Mouse (Mus musculus): ENCODE data around the gene Rabl6. TPM values are rescaled to one million over a fixed set of nuclear protein-coding genes. Genes with fewer than 3 reads are reported as not detected.

Rabl6 gene
- polyA plus RNA-seq, 1 experiment from 2014 or later, result 53.3 TPM

DNA sequence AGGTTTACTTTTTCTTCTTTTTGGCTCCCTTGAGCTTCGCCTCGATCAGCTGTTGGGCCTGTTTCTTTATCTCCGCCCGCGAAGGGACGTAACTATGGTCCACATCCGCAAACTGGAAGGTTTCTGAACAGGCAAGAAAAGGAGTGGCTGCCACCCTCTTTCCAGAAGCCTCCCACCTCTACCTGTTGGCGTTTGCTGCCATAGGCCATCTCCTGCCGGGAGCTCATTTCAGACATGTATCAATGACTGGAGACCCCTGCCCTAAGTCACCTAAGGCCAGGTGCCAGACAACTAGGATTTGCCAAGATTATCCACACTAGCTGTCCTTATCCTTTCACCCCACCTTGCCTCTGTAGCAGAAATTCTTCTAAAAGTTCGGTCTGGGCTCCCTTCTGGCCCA lies 350 bp upstream of the Rabl6 start:
- WGBS, result 69% methylated on average over 10 of the region's 10 CpGs
- no peaks in the 10 kb centered on the region for H3K36me3 ChIP-seq (ENCODE audit: control insufficient read depth, insufficient read depth, low read length)
- peak overlapping the region; percentile 96 for H3K9ac ChIP-seq (ENCODE audit: low read depth, low read length)
- H3K4me3 ChIP-seq (ENCODE audit: low read depth, low read length), result peak overlapping the region; percentile 96
- peaks cover 7% of the 10 kb centered on the region; the same call in 1 of the 2 replicates for H3K27me3 ChIP-seq (ENCODE audit: control insufficient read depth, insufficient read depth, low read length)
- H3K27ac ChIP-seq (ENCODE audit: low read depth, low read length), result no peak overlapping the region
- no peak for DNase-seq (ENCODE audit: low spot score)
- H3K4me2 ChIP-seq (replicated peaks; ENCODE audit: low read depth, low read length), result peak overlapping the region; percentile 64
- peaks cover 3% of the 10 kb centered on the region; the same call in 1 of the 2 replicates for H3K4me1 ChIP-seq (replicated peaks; ENCODE audit: control insufficient read depth, insufficient read depth, low read length)
- H3K9me3 ChIP-seq (ENCODE audit: control insufficient read depth, low read length), result no peaks in the 10 kb centered on the region
- ATAC-seq (ENCODE audit: low FRiP score), result no peak; the same call in 1 of the 2 replicates

DNA sequence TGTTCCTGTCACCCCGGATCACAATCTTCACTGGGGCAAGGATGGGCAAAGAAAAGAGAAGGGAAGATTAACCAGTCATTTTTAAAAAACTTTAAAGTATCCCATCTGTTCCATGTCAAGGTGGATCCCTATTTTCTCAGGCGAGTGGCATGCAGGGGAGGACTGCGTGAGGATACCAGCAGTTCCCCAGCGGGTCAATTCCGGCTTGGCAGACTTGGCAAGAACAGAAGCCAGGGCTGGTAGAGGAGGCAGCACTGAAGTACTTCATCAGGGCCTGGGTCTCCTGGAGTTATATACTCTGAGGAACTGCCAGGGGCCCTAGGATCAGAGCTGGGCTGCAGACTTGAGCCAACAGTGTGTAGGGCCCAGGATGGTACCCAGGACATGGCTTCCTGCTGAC lies 5.8 kb downstream of the Rabl6 start:
- no peak overlapping the region for H3K9ac ChIP-seq (ENCODE audit: low read depth, low read length)
- WGBS, result 94% methylated on average over 5 of the region's 5 CpGs

DNA sequence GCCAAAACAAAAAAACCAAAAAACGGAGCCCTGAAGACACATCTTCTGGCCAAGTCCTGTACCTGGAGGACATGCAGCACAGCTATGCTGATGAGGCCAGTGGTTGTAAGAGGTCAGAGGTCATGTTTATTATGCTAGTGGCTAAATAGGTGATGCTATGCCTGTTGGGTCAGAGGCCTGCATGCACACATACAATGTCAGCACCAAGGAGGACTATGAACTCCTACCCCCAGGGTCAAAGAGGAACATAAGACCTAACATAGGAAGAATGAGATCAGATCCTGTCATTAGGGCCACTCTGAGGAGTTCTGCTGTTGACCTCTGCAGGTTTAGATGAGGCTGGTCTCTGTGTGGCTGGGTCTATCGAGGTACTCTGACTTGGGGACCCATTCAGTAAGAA lies 8.3 kb downstream of the Rabl6 start:
- no peak overlapping the region for H3K27ac ChIP-seq (ENCODE audit: low read depth, low read length)
- no peaks in the 10 kb centered on the region for H3K4me1 ChIP-seq (replicated peaks; ENCODE audit: control insufficient read depth, insufficient read depth, low read length)
- WGBS, result 93% methylated on average over 2 of the region's 2 CpGs
- ATAC-seq (ENCODE audit: low FRiP score) (no peak), DNase-seq (ENCODE audit: low spot score) (no peak)
- H3K9me3 ChIP-seq (ENCODE audit: control insufficient read depth, low read length), result no peaks in the 10 kb centered on the region
- H3K4me2 ChIP-seq (replicated peaks; ENCODE audit: low read depth, low read length), result no peak overlapping the region
- H3K36me3 ChIP-seq (ENCODE audit: control insufficient read depth, insufficient read depth, low read length), result peaks cover 15% of the 10 kb centered on the region; the same call in 1 of the 2 replicates
- no peak overlapping the region for H3K9ac ChIP-seq (ENCODE audit: low read depth, low read length)
- no peak overlapping the region for H3K4me3 ChIP-seq (ENCODE audit: low read depth, low read length)
- no peaks in the 10 kb centered on the region for H3K27me3 ChIP-seq (ENCODE audit: control insufficient read depth, insufficient read depth, low read length)

More for the DNA sequence above, 5.8 kb downstream of the Rabl6 start:
- Histone ChIP-seq H3K4me3 (ENCODE audit: low read depth, low read length) (no peak overlapping the region), H3K27ac (ENCODE audit: low read depth, low read length) (no peak overlapping the region), H3K4me1 (replicated peaks; ENCODE audit: control insufficient read depth, insufficient read depth, low read length) (peaks cover 3% of the 10 kb centered on the region; the same call in 1 of the 2 replicates), H3K36me3 (ENCODE audit: control insufficient read depth, insufficient read depth, low read length) (peaks cover 10% of the 10 kb centered on the region; the same call in 1 of the 2 replicates), H3K4me2 (replicated peaks; ENCODE audit: low read depth, low read length) (no peak overlapping the region), H3K9me3 (ENCODE audit: control insufficient read depth, low read length) (no peaks in the 10 kb centered on the region), H3K27me3 (ENCODE audit: control insufficient read depth, insufficient read depth, low read length) (no peaks in the 10 kb centered on the region)
- DNase-seq (ENCODE audit: low spot score) (no peak), ATAC-seq (ENCODE audit: low FRiP score) (no peak)

DNA sequence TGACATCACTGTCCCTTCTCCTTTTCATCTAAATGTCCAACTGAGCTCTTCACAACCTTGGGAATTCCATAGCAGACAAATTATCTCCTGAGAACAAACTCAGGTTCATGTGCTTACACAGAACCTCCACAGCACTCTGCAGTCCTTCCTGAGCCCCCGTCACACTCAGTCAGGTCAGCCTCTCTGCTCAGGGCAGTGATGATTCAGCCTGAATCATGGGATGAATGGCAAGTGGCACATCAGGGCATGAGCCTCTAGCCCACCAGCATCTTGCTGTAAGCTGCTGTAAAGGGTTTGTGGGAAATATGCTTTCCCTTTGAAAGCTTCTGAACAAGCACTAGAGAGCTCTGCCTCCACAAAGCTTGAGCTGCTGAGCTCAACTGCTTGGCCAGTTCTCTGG lies 9.6 kb downstream of the Rabl6 start:
- no peak for ATAC-seq (ENCODE audit: low FRiP score)
- no peaks in the 10 kb centered on the region for H3K4me1 ChIP-seq (replicated peaks; ENCODE audit: control insufficient read depth, insufficient read depth, low read length)
- peaks cover 18% of the 10 kb centered on the region; the same call in 1 of the 2 replicates for H3K36me3 ChIP-seq (ENCODE audit: control insufficient read depth, insufficient read depth, low read length)

DNA sequence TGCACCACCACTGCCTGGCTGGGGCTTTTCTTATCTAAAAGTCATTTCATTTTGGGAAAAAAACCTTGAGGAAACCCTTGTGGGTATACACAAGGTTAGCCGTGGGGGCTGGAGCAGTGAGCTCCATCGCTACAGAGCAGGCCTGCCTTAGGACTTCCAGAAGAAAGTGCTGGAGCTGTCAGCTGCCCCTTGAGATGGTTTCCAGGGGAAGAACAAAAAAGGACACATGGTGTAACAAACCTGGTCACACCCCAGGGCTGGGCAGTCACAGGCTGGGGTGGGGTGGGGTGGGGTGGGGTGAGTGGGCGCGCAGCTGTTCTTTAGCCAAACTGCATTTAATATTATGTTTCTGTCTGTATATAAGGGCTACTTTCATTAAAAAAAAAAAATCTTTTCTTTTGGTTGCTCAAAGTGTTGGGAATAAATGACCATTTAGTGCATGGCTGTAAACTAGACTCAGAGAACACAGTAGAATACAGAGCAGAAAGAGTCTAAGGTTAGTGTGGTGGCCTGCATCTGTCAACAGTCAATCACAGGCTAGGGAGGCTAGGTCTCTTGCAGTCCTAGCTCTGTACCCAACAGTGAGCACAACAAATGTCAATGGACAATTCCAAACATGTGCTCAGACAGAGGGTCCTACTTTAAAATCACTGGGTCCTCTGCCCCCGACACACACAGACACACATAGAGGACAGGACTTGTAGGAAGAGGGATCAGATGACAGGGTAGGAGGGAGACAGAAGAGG lies 11.4 kb downstream of the Rabl6 start:
- no peak overlapping the region for H3K27ac ChIP-seq (ENCODE audit: low read depth, low read length)
- ATAC-seq (ENCODE audit: low FRiP score), result no peak
- H3K9ac ChIP-seq (ENCODE audit: low read depth, low read length), result no peak overlapping the region
- no peak overlapping the region for H3K4me3 ChIP-seq (ENCODE audit: low read depth, low read length)
- H3K4me1 ChIP-seq (replicated peaks; ENCODE audit: control insufficient read depth, insufficient read depth, low read length), result no peaks in the 10 kb centered on the region
- H3K4me2 ChIP-seq (replicated peaks; ENCODE audit: low read depth, low read length), result no peak overlapping the region
- H3K27me3 ChIP-seq (ENCODE audit: control insufficient read depth, insufficient read depth, low read length), result no peaks in the 10 kb centered on the region
- peaks cover 24% of the 10 kb centered on the region for H3K36me3 ChIP-seq (ENCODE audit: control insufficient read depth, insufficient read depth, low read length)
- DNase-seq (ENCODE audit: low spot score), result no peak
- no peaks in the 10 kb centered on the region for H3K9me3 ChIP-seq (ENCODE audit: control insufficient read depth, low read length)
- 98% methylated on average over 5 of the region's 5 CpGs for WGBS

More for the DNA sequence above, 9.6 kb downstream of the Rabl6 start:
- Histone ChIP-seq H3K4me2 (replicated peaks; ENCODE audit: low read depth, low read length) (no peak overlapping the region), H3K27ac (ENCODE audit: low read depth, low read length) (no peak overlapping the region), H3K9ac (ENCODE audit: low read depth, low read length) (no peak overlapping the region), H3K4me3 (ENCODE audit: low read depth, low read length) (no peak overlapping the region), H3K27me3 (ENCODE audit: control insufficient read depth, insufficient read depth, low read length) (no peaks in the 10 kb centered on the region), H3K9me3 (ENCODE audit: control insufficient read depth, low read length) (no peaks in the 10 kb centered on the region)
- WGBS, result 100% methylated on average over 1 of the region's 1 CpGs
- no peak for DNase-seq (ENCODE audit: low spot score)

- Histone ChIP-seq H3K36me3 (ENCODE audit: control insufficient read depth, insufficient read depth, low read length) (peaks cover 13% of the 10 kb centered on the region), H3K27me3 (ENCODE audit: control insufficient read depth, insufficient read depth, low read length) (no peaks in the 10 kb centered on the region), H3K9ac (ENCODE audit: low read depth, low read length) (no peak overlapping the region), H3K9me3 (ENCODE audit: control insufficient read depth, low read length) (no peaks in the 10 kb centered on the region), H3K4me2 (replicated peaks; ENCODE audit: low read depth, low read length) (no peak overlapping the region), H3K4me3 (ENCODE audit: low read depth, low read length) (no peak overlapping the region), H3K4me1 (replicated peaks; ENCODE audit: control insufficient read depth, insufficient read depth, low read length) (no peaks in the 10 kb centered on the region), H3K27ac (ENCODE audit: low read depth, low read length) (no peak overlapping the region)
- ATAC-seq (ENCODE audit: low FRiP score) (no peak), DNase-seq (ENCODE audit: low spot score) (peak; percentile 14)
- WGBS, result 92% methylated on average over 2 of the region's 2 CpGs
Measured at GRCm38 (mm10) chr2:25591863-25592262, 16.5 kb downstream of the Rabl6 start.

- Histone ChIP-seq H3K9ac (ENCODE audit: low read depth, low read length) (no peak overlapping the region), H3K9me3 (ENCODE audit: control insufficient read depth, low read length) (no peaks in the 10 kb centered on the region), H3K27ac (ENCODE audit: low read depth, low read length) (no peak overlapping the region), H3K4me1 (replicated peaks; ENCODE audit: control insufficient read depth, insufficient read depth, low read length) (no peaks in the 10 kb centered on the region), H3K36me3 (ENCODE audit: control insufficient read depth, insufficient read depth, low read length) (peaks cover 6% of the 10 kb centered on the region; the same call in 1 of the 2 replicates), H3K4me3 (ENCODE audit: low read depth, low read length) (no peak overlapping the region), H3K27me3 (ENCODE audit: control insufficient read depth, insufficient read depth, low read length) (no peaks in the 10 kb centered on the region), H3K4me2 (replicated peaks; ENCODE audit: low read depth, low read length) (no peak overlapping the region)
- DNase-seq (ENCODE audit: low spot score) (no peak), ATAC-seq (ENCODE audit: low FRiP score) (no peak)
- 93% methylated on average over 8 of the region's 8 CpGs for WGBS
Measured at GRCm38 (mm10) chr2:25588227-25588907, 20.0 kb downstream of the Rabl6 start.

GRCm38 (mm10) chr2:25587290-25587689 lies 21.0 kb downstream of the Rabl6 start:
- DNase-seq (ENCODE audit: low spot score) (no peak), ATAC-seq (ENCODE audit: low FRiP score) (no peak)
- Histone ChIP-seq H3K4me1 (replicated peaks; ENCODE audit: control insufficient read depth, insufficient read depth, low read length) (no peaks in the 10 kb centered on the region; the same call in 1 of the 2 replicates), H3K4me2 (replicated peaks; ENCODE audit: low read depth, low read length) (no peak overlapping the region), H3K27ac (ENCODE audit: low read depth, low read length) (no peak overlapping the region), H3K9ac (ENCODE audit: low read depth, low read length) (no peak overlapping the region), H3K27me3 (ENCODE audit: control insufficient read depth, insufficient read depth, low read length) (no peaks in the 10 kb centered on the region), H3K4me3 (ENCODE audit: low read depth, low read length) (no peak overlapping the region), H3K9me3 (ENCODE audit: control insufficient read depth, low read length) (no peaks in the 10 kb centered on the region), H3K36me3 (ENCODE audit: control insufficient read depth, insufficient read depth, low read length) (0 out of 2 replicates have a peak, but pooled peaks cover 6% of the 10 kb centered on the region)
- 92% methylated on average over 8 of the region's 8 CpGs for WGBS
